Mouse (Mus musculus): ENCODE data around the gene Ptms. TPM values are rescaled to one million over a fixed set of nuclear protein-coding genes. Genes with fewer than 3 reads are reported as not detected.
"Not testable (repeated sequence)": the region's sequence is repeated elsewhere in the genome, so short reads cannot be mapped to it uniquely, and the experiment has no call there.

Ptms gene
- polyA plus RNA-seq, 1 experiment from 2014 or later: 49.6 TPM

DNA sequence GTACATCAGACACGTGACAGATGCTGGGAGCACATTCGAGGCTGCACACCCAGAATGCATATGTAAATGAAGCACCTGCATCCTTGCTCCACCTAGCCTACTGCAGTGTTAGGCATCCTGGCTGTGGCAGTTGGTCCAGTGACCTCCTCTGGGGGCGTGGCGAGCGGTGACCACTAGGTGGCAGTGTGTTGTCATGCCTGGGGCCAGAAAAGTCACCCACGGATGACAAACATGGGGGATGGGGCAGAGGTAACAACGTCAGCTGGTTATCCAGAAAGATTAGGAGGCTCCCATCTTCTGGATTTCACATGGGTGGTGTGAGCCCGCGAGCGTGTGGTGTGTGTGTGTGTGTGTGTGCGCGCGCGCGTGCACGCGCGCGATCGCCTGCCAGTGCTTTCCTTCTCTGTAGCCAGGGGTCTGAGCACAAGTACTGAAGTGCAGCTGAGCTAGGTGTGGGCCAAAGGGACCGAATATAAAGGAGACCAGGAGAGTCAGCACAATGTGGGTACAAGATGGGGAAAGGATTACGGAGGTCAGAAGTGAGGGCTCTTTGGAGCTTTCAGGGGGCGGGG is 16.2 kb downstream of the Ptms start:
- WGBS (ENCODE audit: insufficient replicate concordance): under 1% methylated on average over 23 of the region's 23 CpGs

DNA sequence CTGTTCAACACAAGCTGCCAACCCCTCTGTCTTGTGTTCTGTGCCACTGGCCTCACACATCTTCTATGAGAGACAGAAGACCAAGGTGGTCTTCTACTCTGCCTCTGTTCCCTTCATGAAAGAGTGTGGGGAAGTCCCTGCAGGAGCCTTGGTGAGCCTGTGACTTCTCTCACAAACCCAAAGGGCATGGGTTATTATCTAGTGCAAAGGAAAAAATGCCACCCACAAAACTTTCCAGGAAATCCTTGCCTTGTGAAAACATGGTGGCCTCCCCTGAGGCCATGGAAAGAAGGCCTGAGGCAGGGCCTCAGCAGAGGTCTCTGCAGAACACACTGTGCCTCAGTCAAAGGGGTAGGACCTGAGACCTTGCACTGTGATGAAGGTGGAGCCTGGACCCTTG is 18.1 kb downstream of the Ptms start:
- Histone ChIP-seq H3K4me3 (ENCODE audit: low read depth, low read length) (no peak overlapping the region), H3K36me3 (ENCODE audit: control insufficient read depth, insufficient read depth) (no peaks in the 10 kb centered on the region), H3K27ac (ENCODE audit: low read length) (no peak overlapping the region), H3K9ac (ENCODE audit: low read depth, low read length) (no peak overlapping the region), H3K4me1 (ENCODE audit: control insufficient read depth, low read depth, low read length) (no peaks in the 10 kb centered on the region; the same call in none of the 2 replicates), H3K27me3 (ENCODE audit: control insufficient read depth, insufficient read depth, low read depth, low read length) (no peaks in the 10 kb centered on the region), H3K9me3 (replicated peaks; ENCODE audit: control insufficient read depth, low read length) (no peaks in the 10 kb centered on the region), H3K4me2 (ENCODE audit: low read depth, low read length) (no peak overlapping the region)
- ATAC-seq (ENCODE audit: low read depth): no peak

More for the DNA sequence above, 16.2 kb downstream of the Ptms start:
- no peaks in the 10 kb centered on the region; the same call in none of the 2 replicates for H3K4me1 ChIP-seq (ENCODE audit: control insufficient read depth, low read depth, low read length)
- H3K36me3 ChIP-seq (ENCODE audit: control insufficient read depth, insufficient read depth): no peaks in the 10 kb centered on the region
- no peaks in the 10 kb centered on the region for H3K27me3 ChIP-seq (ENCODE audit: control insufficient read depth, insufficient read depth, low read depth, low read length)
- H3K9ac ChIP-seq (ENCODE audit: low read depth, low read length): peak overlapping the region; percentile 60
- peak; percentile 76 for ATAC-seq (ENCODE audit: low read depth)
- H3K4me3 ChIP-seq (ENCODE audit: low read depth, low read length): peak overlapping the region; percentile 66
- H3K27ac ChIP-seq (ENCODE audit: low read length): peak overlapping the region; percentile 85
- peak overlapping the region; percentile 96 for H3K4me2 ChIP-seq (ENCODE audit: low read depth, low read length)
- H3K9me3 ChIP-seq (replicated peaks; ENCODE audit: control insufficient read depth, low read length): no peaks in the 10 kb centered on the region

DNA sequence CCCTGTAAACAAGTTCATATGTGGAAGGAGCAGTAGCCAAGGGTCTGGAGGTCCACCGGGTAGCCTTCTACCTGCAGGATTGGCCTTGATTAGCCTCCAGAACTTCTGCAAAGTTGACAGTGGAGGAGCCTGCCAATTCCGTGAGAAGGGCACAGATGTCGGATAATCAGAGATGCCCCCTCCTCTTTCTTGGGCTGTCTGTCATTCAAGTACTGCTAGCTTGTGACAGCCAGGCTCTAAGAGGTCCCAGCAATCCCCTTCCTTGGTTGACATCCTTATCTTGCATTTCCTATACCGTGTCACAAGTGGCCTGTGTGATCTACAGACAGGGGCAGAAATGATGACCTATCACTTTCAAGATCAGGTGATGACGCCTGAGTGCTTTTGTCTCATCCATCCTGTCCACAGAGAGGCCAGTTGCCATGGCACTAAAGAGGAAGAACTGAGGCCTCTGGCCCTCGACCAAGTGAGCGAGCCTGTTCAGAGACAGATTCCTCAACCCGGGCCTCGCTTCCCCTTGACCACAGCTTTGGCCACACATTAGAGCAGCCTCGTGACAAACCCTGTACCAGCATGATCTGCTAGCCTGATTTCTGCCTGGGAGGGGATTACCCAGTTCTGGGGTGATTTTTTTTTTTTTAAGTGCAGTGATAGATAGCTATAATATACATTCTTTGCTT is 19.0 kb downstream of the Ptms start:
- Histone ChIP-seq H3K9me3 (replicated peaks; ENCODE audit: control insufficient read depth, low read length) (no peaks in the 10 kb centered on the region), H3K9ac (ENCODE audit: low read depth, low read length) (no peak overlapping the region), H3K4me3 (ENCODE audit: low read depth, low read length) (no peak overlapping the region), H3K36me3 (ENCODE audit: control insufficient read depth, insufficient read depth) (no peaks in the 10 kb centered on the region), H3K27ac (ENCODE audit: low read length) (no peak overlapping the region), H3K4me1 (ENCODE audit: control insufficient read depth, low read depth, low read length) (no peaks in the 10 kb centered on the region; the same call in none of the 2 replicates), H3K4me2 (ENCODE audit: low read depth, low read length) (no peak overlapping the region), H3K27me3 (ENCODE audit: control insufficient read depth, insufficient read depth, low read depth, low read length) (no peaks in the 10 kb centered on the region)
- WGBS (ENCODE audit: insufficient replicate concordance): 27% methylated on average over 10 of the region's 10 CpGs
- ATAC-seq (ENCODE audit: low read depth): no peak

DNA sequence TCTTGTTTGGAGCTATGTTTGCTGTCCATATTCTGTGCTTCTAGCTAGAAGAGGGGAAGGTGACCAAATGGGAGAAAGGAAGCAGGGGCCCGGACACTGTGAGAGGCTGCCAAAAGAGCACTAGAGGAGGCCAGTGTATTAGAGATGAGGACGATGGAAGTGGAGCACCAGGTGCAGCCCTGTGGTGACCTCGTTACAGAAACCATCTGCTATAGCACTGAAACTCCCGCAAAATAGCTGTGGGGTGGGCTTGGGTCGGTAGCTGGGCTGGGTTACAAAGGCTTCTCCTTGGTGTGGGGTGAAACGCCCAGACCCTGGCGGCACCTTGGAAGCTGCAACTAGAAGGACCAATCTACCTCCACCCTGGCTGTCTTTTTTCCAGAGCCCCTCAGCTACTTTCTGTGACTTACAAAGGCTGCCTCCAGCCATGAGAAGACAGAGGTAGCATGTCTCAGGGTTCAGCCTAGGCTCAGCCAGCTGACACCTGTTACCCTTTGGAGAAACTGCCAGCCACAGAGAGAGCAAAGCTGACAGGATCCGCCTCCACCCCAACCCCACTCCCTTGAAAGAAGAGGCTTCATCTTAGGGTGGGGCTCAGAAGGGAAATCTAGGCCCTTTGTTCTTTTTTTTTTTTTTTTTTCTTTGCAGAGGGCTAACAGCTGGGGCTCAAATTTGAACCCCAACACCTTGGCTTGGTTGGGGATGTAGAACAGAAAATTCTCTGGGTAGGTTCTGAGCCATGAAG is 19.7 kb downstream of the Ptms start:
- H3K4me1 ChIP-seq (ENCODE audit: control insufficient read depth, low read depth, low read length): no peaks in the 10 kb centered on the region; the same call in none of the 2 replicates
- no peak overlapping the region for H3K27ac ChIP-seq (ENCODE audit: low read length)
- H3K4me3 ChIP-seq (ENCODE audit: low read depth, low read length): no peak overlapping the region
- H3K9me3 ChIP-seq (replicated peaks; ENCODE audit: control insufficient read depth, low read length): no peaks in the 10 kb centered on the region
- H3K9ac ChIP-seq (ENCODE audit: low read depth, low read length): no peak overlapping the region
- WGBS (ENCODE audit: insufficient replicate concordance): 64% methylated on average over 8 of the region's 8 CpGs
- no peaks in the 10 kb centered on the region for H3K36me3 ChIP-seq (ENCODE audit: control insufficient read depth, insufficient read depth)
- H3K27me3 ChIP-seq (ENCODE audit: control insufficient read depth, insufficient read depth, low read depth, low read length): no peaks in the 10 kb centered on the region
- ATAC-seq (ENCODE audit: low read depth): no peak
- no peak overlapping the region for H3K4me2 ChIP-seq (ENCODE audit: low read depth, low read length)

DNA sequence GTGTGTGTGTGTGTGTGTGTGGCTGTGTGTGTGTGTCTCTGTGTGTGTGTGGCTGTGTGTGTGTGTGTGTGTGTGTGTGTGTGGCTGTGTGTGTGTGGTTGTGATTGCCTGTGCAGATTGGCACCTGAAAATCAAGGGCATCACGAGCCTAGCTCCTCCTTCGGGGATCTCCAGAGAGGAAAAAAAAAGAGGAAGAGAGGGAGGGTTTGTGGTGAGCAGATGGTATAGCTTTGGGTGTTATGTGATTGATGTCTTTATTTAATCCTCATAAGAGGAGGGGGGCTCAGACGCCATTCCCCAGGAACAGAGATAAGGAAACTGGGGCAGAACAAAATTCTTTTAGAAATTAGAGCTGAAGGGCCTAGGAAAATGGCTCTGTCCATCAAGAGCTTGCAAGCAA is 21.5 kb downstream of the Ptms start:
- Histone ChIP-seq H3K27ac (ENCODE audit: low read length) (no peak overlapping the region), H3K9ac (ENCODE audit: low read depth, low read length) (no peak overlapping the region), H3K36me3 (ENCODE audit: control insufficient read depth, insufficient read depth) (no peaks in the 10 kb centered on the region), H3K4me2 (ENCODE audit: low read depth, low read length) (no peak overlapping the region), H3K4me1 (ENCODE audit: control insufficient read depth, low read depth, low read length) (no peaks in the 10 kb centered on the region), H3K4me3 (ENCODE audit: low read depth, low read length) (no peak overlapping the region), H3K27me3 (ENCODE audit: control insufficient read depth, insufficient read depth, low read depth, low read length) (no peaks in the 10 kb centered on the region), H3K9me3 (replicated peaks; ENCODE audit: control insufficient read depth, low read length) (no peaks in the 10 kb centered on the region)
- no peak for ATAC-seq (ENCODE audit: low read depth)
- 17% methylated on average over 3 of the region's 3 CpGs for WGBS (ENCODE audit: insufficient replicate concordance)

DNA sequence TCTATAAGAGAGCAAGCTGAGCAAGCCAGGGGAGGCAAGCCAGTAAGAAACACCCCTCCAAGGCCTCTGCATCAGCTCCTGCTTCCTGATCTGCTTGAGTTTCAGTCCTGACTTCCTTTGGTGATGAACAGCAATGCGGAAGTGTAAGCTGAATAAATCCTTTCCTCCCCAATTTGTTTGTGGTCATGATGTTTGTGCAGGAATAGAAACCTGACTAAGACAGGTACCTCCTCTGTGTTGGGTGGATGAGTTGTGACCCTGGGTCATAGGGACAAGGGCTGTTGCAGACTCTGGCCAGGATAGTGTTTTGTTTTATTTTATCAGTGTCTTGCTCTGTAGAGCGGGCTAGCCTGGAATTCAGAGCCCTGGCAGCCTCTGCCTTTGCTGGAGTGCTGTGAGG is 25.8 kb downstream of the Ptms start:
- H3K27ac ChIP-seq (ENCODE audit: low read length); H3K36me3 ChIP-seq (ENCODE audit: control insufficient read depth, insufficient read depth); H3K4me3 ChIP-seq (ENCODE audit: low read depth, low read length); H3K9me3 ChIP-seq (replicated peaks; ENCODE audit: control insufficient read depth, low read length); H3K27me3 ChIP-seq (ENCODE audit: control insufficient read depth, insufficient read depth, low read depth, low read length); H3K9ac ChIP-seq (ENCODE audit: low read depth, low read length); H3K4me1 ChIP-seq (ENCODE audit: control insufficient read depth, low read depth, low read length); ATAC-seq (ENCODE audit: low read depth); H3K4me2 ChIP-seq (ENCODE audit: low read depth, low read length): not testable (repeated sequence)
- 63% methylated on average over 2 of the region's 2 CpGs for WGBS (ENCODE audit: insufficient replicate concordance)

DNA sequence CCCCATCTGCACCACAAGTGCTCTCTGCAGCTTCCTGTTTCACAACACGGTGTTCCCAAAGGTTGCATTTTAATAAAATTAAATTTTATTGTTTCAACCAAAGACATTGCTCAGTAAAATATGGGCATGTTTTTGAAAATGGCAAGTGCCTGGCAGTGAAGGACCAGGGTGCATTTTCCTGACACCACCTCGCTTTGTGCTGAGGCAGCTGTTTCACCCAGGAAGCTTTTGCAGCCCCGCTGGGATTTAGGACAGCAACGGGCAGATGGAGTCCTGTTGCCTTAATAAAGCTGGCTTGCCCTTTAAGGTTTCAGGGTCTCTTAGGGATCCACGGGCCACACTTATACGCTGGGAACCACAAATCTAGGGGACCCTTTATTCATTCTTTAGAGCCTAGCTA is 28.9 kb downstream of the Ptms start:
- no peaks in the 10 kb centered on the region for H3K9me3 ChIP-seq (replicated peaks; ENCODE audit: control insufficient read depth, low read length)
- H3K27me3 ChIP-seq (ENCODE audit: control insufficient read depth, insufficient read depth, low read depth, low read length): no peaks in the 10 kb centered on the region
- ATAC-seq (ENCODE audit: low read depth): no peak
- no peak overlapping the region for H3K4me3 ChIP-seq (ENCODE audit: low read depth, low read length)
- H3K4me2 ChIP-seq (ENCODE audit: low read depth, low read length): no peak overlapping the region
- no peak overlapping the region for H3K27ac ChIP-seq (ENCODE audit: low read length)
- no peaks in the 10 kb centered on the region for H3K4me1 ChIP-seq (ENCODE audit: control insufficient read depth, low read depth, low read length)
- WGBS (ENCODE audit: insufficient replicate concordance): 52% methylated on average over 6 of the region's 6 CpGs
- H3K9ac ChIP-seq (ENCODE audit: low read depth, low read length): no peak overlapping the region
- no peaks in the 10 kb centered on the region for H3K36me3 ChIP-seq (ENCODE audit: control insufficient read depth, insufficient read depth)

DNA sequence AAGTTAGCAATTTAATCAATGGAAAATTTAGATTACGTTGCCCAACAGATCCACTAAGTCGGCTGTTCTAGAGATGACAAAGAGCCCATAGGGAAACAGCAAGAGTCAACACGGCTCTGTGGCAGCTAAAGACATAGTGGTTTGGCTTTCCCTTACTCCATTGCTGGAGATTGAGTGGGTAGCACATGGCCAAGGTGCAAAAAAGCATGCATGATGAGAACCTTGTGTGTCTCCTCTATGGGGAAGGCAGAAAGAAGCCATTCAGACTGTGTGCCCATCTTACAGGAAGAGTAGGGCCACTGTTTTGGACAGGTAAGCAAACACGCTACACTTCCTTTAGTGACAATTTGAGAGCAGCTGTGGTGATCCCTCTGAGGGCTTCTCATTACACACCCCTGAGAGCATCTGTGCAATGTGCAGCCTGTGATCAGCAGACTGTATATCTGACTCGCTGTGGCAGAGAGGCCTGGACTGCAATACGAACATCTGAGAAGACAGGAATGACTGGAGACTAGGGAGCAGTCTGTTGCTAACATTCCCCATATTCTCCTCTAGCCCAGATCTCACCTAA is 31.3 kb downstream of the Ptms start:
- Histone ChIP-seq H3K4me3 (ENCODE audit: low read depth, low read length) (no peak overlapping the region), H3K27me3 (ENCODE audit: control insufficient read depth, insufficient read depth, low read depth, low read length) (no peaks in the 10 kb centered on the region), H3K27ac (ENCODE audit: low read length) (no peak overlapping the region), H3K9me3 (replicated peaks; ENCODE audit: control insufficient read depth, low read length) (no peaks in the 10 kb centered on the region), H3K4me1 (ENCODE audit: control insufficient read depth, low read depth, low read length) (no peaks in the 10 kb centered on the region), H3K36me3 (ENCODE audit: control insufficient read depth, insufficient read depth) (no peaks in the 10 kb centered on the region), H3K9ac (ENCODE audit: low read depth, low read length) (no peak overlapping the region), H3K4me2 (ENCODE audit: low read depth, low read length) (no peak overlapping the region)
- ATAC-seq (ENCODE audit: low read depth): no peak
- WGBS (ENCODE audit: insufficient replicate concordance): 62% methylated on average over 6 of the region's 6 CpGs

DNA sequence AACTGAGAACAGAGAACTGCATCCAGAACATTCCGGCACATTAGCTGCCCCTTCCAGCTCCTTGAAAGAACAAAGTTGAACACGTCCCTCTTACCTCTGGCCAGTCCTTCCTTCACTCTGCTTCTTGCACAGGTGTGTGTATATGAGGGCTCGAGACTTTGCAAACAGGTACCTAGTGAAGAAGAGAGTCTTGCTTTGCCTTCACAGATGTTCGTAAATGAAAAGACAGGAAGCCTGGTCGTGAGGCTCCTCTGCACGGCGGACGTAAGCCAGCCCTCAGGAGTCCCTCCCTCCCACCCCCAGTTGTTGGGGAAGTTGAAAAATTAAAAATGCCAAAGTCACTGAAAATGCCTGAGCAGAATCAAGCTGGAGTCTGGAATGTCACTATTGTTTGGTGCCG is 31.9 kb downstream of the Ptms start, which contains the start of gene Cd4:
Gene Cd4 (minus strand): TSS at position 236 of the 400 bp plus-strand sequence.
- no peaks in the 10 kb centered on the region for H3K27me3 ChIP-seq (ENCODE audit: control insufficient read depth, insufficient read depth, low read depth, low read length)
- no peak within 1 kb of the TSS for H3K4me2 ChIP-seq (ENCODE audit: low read depth, low read length)
- no peak within 1 kb of the TSS for H3K4me3 ChIP-seq (ENCODE audit: low read depth, low read length)
- no peaks in the 10 kb centered on the region for H3K9me3 ChIP-seq (replicated peaks; ENCODE audit: control insufficient read depth, low read length)
- no peak for ATAC-seq (ENCODE audit: low read depth)
- H3K4me1 ChIP-seq (ENCODE audit: control insufficient read depth, low read depth, low read length): no peaks in the 10 kb centered on the region
- H3K36me3 ChIP-seq (ENCODE audit: control insufficient read depth, insufficient read depth): no peaks in the 10 kb centered on the region
- 54% methylated on average over 9 of the region's 9 CpGs for WGBS (ENCODE audit: insufficient replicate concordance)
- no peak within 1 kb of the TSS for H3K9ac ChIP-seq (ENCODE audit: low read depth, low read length)
- H3K27ac ChIP-seq (ENCODE audit: low read length): no peak within 1 kb of the TSS

All from liver, embryonic 16.5 days (tissue).